Mouse (Mus musculus) myocyte (in vitro differentiated cells): ENCODE results near the gene Clec4f. TPM values are rescaled to one million over a fixed set of nuclear protein-coding genes. Genes with fewer than 3 reads are reported as not detected.

Source experiments
- H3K27me3 ChIP-seq: one replicate; pipeline ENCODE4 v1.6.1; 2011; ENCODE audit not compliant: control insufficient read depth, insufficient read depth, insufficient read length
- H3K36me3 ChIP-seq: one replicate; pipeline ENCODE4 v1.6.1; 2011; ENCODE audit not compliant: control insufficient read depth, insufficient read depth
- H3K4me2 ChIP-seq: one replicate; pipeline ENCODE4 v1.6.1; 2011; ENCODE audit warnings: low read depth, control low read depth
- H3K4me3 ChIP-seq: one replicate; pipeline ENCODE4 v1.5.1; 2011; ENCODE audit warnings: mild to moderate bottlenecking, control low read depth, moderate library complexity
- H3K79me2 ChIP-seq: one replicate; pipeline ENCODE4 v1.6.1; 2011; ENCODE audit not compliant: control insufficient read depth, insufficient read depth
- H3ac ChIP-seq: one replicate; pipeline ENCODE4 v1.6.1; 2011; ENCODE audit not compliant: control insufficient read depth, insufficient read length
- CEBPB ChIP-seq: IDR thresholded peaks from 2 replicates; pipeline ENCODE4 v1.6.1; 2011; ENCODE audit warnings: mild to moderate bottlenecking, moderate library complexity; ENCODE audit not compliant: poor library complexity, insufficient read depth, severe bottlenecking
- E2F4 ChIP-seq: IDR thresholded peaks from one replicate; pipeline ENCODE4 v1.6.1; 2011; ENCODE audit warnings: mild to moderate bottlenecking, control low read depth, moderate library complexity; ENCODE audit not compliant: insufficient read depth
- MAX ChIP-seq: IDR thresholded peaks from one replicate; pipeline ENCODE4 v1.6.1; 2011; ENCODE audit warnings: low read depth, mild to moderate bottlenecking, control low read depth
- MYOD1 ChIP-seq, 3 experiments: IDR thresholded peaks; one replicate each; pipeline ENCODE4 v1.6.1; 2011; ENCODE audit warnings: control low read depth in 2 of 3, low read depth in 2 of 3, mild to moderate bottlenecking in 2 of 3, moderate library complexity in 1 of 3; ENCODE audit not compliant: insufficient read length in 2 of 3, control insufficient read depth in 1 of 3
- MYOG ChIP-seq, 3 experiments: IDR thresholded peaks; one replicate each; pipeline ENCODE4 v1.6.1; 2011; ENCODE audit warnings: control low read depth in 2 of 3, low read depth in 2 of 3, mild to moderate bottlenecking in 2 of 3; ENCODE audit not compliant: insufficient read length in 2 of 3, control insufficient read depth in 1 of 3, insufficient read depth in 1 of 3
- POLR2A ChIP-seq: IDR thresholded peaks from one replicate; pipeline ENCODE4 v1.6.1; 2011; ENCODE audit warnings: low read depth, mild to moderate bottlenecking, control low read depth, moderate library complexity; ENCODE audit not compliant: insufficient read length
- POLR2AphosphoS2 ChIP-seq: IDR thresholded peaks from one replicate; pipeline ENCODE4 v1.6.1; 2011; ENCODE audit warnings: low read depth, control low read depth; ENCODE audit not compliant: insufficient read length
- REST ChIP-seq: IDR thresholded peaks from one replicate; pipeline ENCODE4 v1.6.1; 2011; ENCODE audit warnings: mild to moderate bottlenecking, control low read depth, moderate library complexity; ENCODE audit not compliant: insufficient read depth, insufficient read length
- SRF ChIP-seq: IDR thresholded peaks from one replicate; pipeline ENCODE4 v1.6.1; 2011; ENCODE audit warnings: low read depth; ENCODE audit not compliant: control insufficient read depth, insufficient read length
- TCF12 ChIP-seq: IDR thresholded peaks from one replicate; pipeline ENCODE4 v1.6.1; 2011; ENCODE audit warnings: mild to moderate bottlenecking, control low read depth; ENCODE audit not compliant: poor library complexity, insufficient read depth, severe bottlenecking
- TCF3 ChIP-seq: IDR thresholded peaks from one replicate; pipeline ENCODE4 v1.6.1; 2011; ENCODE audit warnings: low read depth, control low read depth; ENCODE audit not compliant: insufficient read length
- USF1 ChIP-seq: IDR thresholded peaks from one replicate; pipeline ENCODE4 v1.6.1; 2011; ENCODE audit warnings: low read depth, mild to moderate bottlenecking, control low read depth, moderate library complexity
- polyA plus RNA-seq: library from polyadenylated mRNA; unstranded; fragments of >200 nt; fragmentation: generic; extraction: Trizol; gene quantifications from one replicate; pipeline ENCODE4 v1.2.1, GENCODE M21; 2012; ENCODE audit warnings: missing spikeins

Clec4f gene
- not detected for polyA plus RNA-seq

GRCm38 (mm10) chr6:83656087-83656486, at the start of gene Clec4f:
Gene Clec4f (minus strand): TSS chr6:83656187.
- no peak for TF ChIP-seq E2F4
- TF ChIP-seq MYOG (IDR thresholded peaks at IDR 0.05; ENCODE audit: control insufficient read depth in 1 of 3, insufficient read depth in 1 of 3, insufficient read length in 2 of 3, low read depth in 2 of 3) = no peak
- no peak for TF ChIP-seq USF1
- no peak for TF ChIP-seq TCF12
- TF ChIP-seq SRF = no peak
- TF ChIP-seq POLR2A = no peak
- TF ChIP-seq MYOD1 (IDR thresholded peaks at IDR 0.05; ENCODE audit: control insufficient read depth in 1 of 3, insufficient read length in 2 of 3, low read depth in 2 of 3) = no peak
- no peak within 1 kb of the TSS for H3ac ChIP-seq
- H3K79me2 ChIP-seq = no peaks in the 10 kb centered on the region
- no peak within 1 kb of the TSS for H3K4me3 ChIP-seq
- H3K4me2 ChIP-seq = no peak within 1 kb of the TSS
- no peaks in the 10 kb centered on the region for H3K36me3 ChIP-seq
- peaks cover 62% of the 10 kb centered on the region for H3K27me3 ChIP-seq

GRCm38 (mm10) chr6:83704701-83705100, 48.7 kb upstream of the Clec4f start:
- TF ChIP-seq MYOG (IDR thresholded peaks at IDR 0.05; ENCODE audit: control insufficient read depth in 1 of 3, insufficient read depth in 1 of 3, insufficient read length in 2 of 3, low read depth in 2 of 3) (no peak), MAX (no peak), TCF3 (no peak), REST (no peak), POLR2A (no peak), SRF (no peak), MYOD1 (IDR thresholded peaks at IDR 0.05; ENCODE audit: control insufficient read depth in 1 of 3, insufficient read length in 2 of 3, low read depth in 2 of 3) (no peak), POLR2AphosphoS2 (no peak), E2F4 (no peak), CEBPB (no peak), TCF12 (no peak)

DNA sequence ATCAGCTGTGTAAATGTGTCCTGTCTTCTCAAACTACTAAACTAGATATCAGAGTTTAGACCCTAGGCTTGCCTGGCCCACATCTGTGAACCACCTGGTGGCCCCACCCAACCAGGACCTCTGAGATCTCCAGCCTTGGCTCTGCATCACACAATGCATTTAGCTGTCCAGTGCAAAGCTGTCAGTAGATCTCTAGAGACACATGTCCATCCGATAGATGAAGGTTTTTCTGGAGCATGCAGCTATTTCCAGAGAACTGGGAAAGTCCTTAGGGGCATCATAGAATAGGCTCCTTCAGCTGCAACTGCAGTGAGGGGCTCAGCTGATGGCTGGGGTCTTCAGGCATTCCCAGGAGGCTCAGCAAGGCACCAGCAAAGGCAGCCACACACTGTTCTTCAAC, 48.3 kb upstream of the Clec4f start:
- H3K79me2 ChIP-seq = no peaks in the 10 kb centered on the region
- TF ChIP-seq E2F4 = no peak
- TF ChIP-seq USF1 = no peak
- TF ChIP-seq MYOD1 (IDR thresholded peaks at IDR 0.05; ENCODE audit: control insufficient read depth in 1 of 3, insufficient read length in 2 of 3, low read depth in 2 of 3) = no peak
- TF ChIP-seq MYOG (IDR thresholded peaks at IDR 0.05; ENCODE audit: control insufficient read depth in 1 of 3, insufficient read depth in 1 of 3, insufficient read length in 2 of 3, low read depth in 2 of 3) = no peak
- TF ChIP-seq CEBPB = no peak
- TF ChIP-seq TCF12 = no peak
- no peak for TF ChIP-seq POLR2A
- TF ChIP-seq MAX = no peak
- TF ChIP-seq POLR2AphosphoS2 = no peak
- TF ChIP-seq SRF = no peak
- no peak for TF ChIP-seq TCF3
- TF ChIP-seq REST = no peak
- no peak overlapping the region for H3K4me2 ChIP-seq
- no peaks in the 10 kb centered on the region for H3K36me3 ChIP-seq
- peaks cover 81% of the 10 kb centered on the region for H3K27me3 ChIP-seq
- no peak overlapping the region for H3K4me3 ChIP-seq
- no peak overlapping the region for H3ac ChIP-seq

More at GRCm38 (mm10) chr6:83704701-83705100, 48.7 kb upstream of the Clec4f start:
- Histone ChIP-seq H3K4me2 (no peak overlapping the region), H3ac (no peak overlapping the region), H3K79me2 (no peaks in the 10 kb centered on the region), H3K36me3 (no peaks in the 10 kb centered on the region), H3K4me3 (no peak overlapping the region), H3K27me3 (peaks cover 83% of the 10 kb centered on the region)

GRCm38 (mm10) chr6:83703722-83704078, 47.7 kb upstream of the Clec4f start:
- no peaks in the 10 kb centered on the region for H3K36me3 ChIP-seq
- no peak overlapping the region for H3K4me3 ChIP-seq
- H3ac ChIP-seq = no peak overlapping the region
- TF ChIP-seq MYOD1 (IDR thresholded peaks at IDR 0.05; ENCODE audit: control insufficient read depth in 1 of 3, insufficient read length in 2 of 3, low read depth in 2 of 3) (no peak), POLR2A (no peak), POLR2AphosphoS2 (no peak), REST (no peak), TCF12 (no peak), MYOG (IDR thresholded peaks at IDR 0.05; ENCODE audit: control insufficient read depth in 1 of 3, insufficient read depth in 1 of 3, insufficient read length in 2 of 3, low read depth in 2 of 3) (no peak), MAX (no peak), CEBPB (no peak), USF1 (no peak), TCF3 (no peak), E2F4 (no peak), SRF (no peak)
- H3K4me2 ChIP-seq = no peak overlapping the region
- no peaks in the 10 kb centered on the region for H3K79me2 ChIP-seq
- peaks cover 83% of the 10 kb centered on the region for H3K27me3 ChIP-seq

DNA sequence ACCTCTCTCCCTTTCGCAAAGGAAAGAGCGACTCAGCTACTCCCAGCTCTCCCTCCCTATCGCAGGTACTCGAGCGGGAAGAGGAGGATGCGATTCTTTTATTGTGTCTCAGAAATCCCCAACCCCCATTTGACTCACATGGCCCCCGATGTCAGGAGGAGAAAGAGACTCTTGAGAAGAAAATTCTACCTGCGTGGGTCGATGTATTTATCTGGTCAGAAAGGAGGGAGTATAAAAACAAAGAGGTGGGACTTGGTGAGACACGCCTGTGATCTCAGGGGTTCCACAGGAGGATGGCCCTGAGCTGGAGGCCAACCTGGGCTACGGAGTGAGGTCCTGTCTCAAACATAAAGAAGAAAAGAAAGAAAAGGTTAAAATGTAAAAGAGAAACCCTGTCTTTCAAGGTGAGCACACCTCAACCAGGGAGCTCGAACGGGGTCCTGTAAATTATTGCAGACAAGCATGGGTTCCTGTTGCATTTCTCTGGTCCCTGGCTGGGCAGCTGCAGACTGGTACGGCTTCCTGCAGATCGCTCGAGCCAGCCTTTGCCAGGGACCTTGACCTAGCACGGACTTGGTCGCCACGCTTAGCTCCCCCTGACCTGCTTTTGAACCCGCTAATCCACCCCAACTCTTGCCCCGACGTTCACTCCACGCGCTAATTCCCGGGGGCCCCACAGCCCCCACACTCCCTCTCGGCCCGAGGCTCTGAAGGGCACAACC, 47.2 kb upstream of the Clec4f start:
- Histone ChIP-seq H3K4me2 (no peak overlapping the region), H3K36me3 (no peaks in the 10 kb centered on the region), H3K79me2 (no peaks in the 10 kb centered on the region), H3ac (no peak overlapping the region), H3K4me3 (no peak overlapping the region), H3K27me3 (peaks cover 81% of the 10 kb centered on the region)
- TF ChIP-seq POLR2A = no peak
- no peak for TF ChIP-seq MYOD1 (IDR thresholded peaks at IDR 0.05; ENCODE audit: control insufficient read depth in 1 of 3, insufficient read length in 2 of 3, low read depth in 2 of 3)
- TF ChIP-seq REST = no peak
- TF ChIP-seq POLR2AphosphoS2 = no peak
- no peak for TF ChIP-seq SRF
- TF ChIP-seq E2F4 = no peak
- TF ChIP-seq MYOG (IDR thresholded peaks at IDR 0.05; ENCODE audit: control insufficient read depth in 1 of 3, insufficient read depth in 1 of 3, insufficient read length in 2 of 3, low read depth in 2 of 3) = no peak
- TF ChIP-seq USF1 = no peak
- TF ChIP-seq TCF12 = no peak
- TF ChIP-seq TCF3 = no peak
- no peak for TF ChIP-seq CEBPB
- no peak for TF ChIP-seq MAX
